Mouse (Mus musculus) heart, adult 8-10 months (tissue): ENCODE data around the gene Tiam1. TPM values are rescaled to one million over a fixed set of nuclear protein-coding genes. Genes with fewer than 3 reads are reported as not detected.
A peak's percentile ranks its signal among the peaks of the same experiment; 100 is the strongest.

Experiments used
- DNase-seq: peaks from one replicate; pipeline ENCODE4 v3.0.0; 2022; ENCODE audit warnings: low spot score
- total RNA-seq, 4 experiments: library from RNA; stranded (reverse); gene quantifications; 2 replicates each; pipeline ENCODE4 v1.2.4; 2022

Gene Tiam1
- total RNA-seq, 4 experiments from 2014 or later, result 4.7 to 7.3 (median 6.7) TPM

DNA sequence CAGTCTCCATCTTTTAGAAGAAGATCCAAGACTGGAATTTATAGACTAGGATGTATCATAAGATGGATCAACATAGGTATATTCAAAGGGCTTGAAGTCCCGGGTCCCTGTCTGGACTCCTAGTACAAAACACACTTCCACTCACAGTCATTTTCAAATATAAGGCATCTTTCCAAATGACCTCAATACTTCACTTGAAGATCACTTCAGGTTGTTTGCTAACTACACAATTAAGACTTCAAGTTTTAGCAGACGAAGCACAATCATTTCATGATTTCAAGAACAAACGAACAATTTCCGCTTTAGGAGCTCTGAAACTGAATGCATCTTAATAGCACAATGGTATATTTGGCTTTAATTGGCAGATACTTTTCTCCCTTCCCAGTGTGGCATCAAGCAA is 228.6 kb downstream of the Tiam1 start:
- DNase-seq, result no peak

DNA sequence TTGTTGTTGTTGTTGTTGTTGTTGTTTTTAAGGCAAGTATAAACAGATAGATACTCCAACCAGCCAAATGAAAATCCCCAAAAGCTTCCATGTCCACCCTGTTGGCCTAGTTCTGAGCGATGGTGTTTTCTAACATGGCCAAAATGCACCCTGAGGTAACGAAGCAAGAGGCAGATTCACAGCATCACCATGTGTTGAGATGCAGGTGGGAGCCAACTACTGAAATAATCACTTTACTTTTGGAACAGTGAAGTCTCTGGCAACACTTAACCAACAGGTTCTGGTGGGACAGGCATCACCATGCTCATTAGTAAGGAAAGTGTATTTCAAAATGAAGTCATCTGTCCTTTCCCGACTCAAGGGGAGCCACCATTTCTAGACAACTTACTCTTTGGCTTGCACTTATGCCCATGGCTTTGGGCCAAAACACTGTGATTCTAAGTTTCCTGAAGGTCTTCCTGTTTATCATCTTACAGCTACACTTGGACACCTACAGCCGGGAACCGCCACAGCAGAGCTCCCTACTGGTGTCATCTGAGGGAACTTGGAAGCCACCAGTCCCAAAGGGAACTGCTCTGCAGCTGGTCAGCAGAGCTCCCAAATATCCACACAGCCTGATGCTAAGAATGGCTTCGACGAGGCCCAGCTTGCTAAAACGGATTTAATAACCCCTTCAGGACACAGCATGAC is 230.7 kb downstream of the Tiam1 start:
- DNase-seq, result no peak

GRCm38 (mm10) chr16:89909393-89910068 is 234.0 kb downstream of the Tiam1 start:
- no peak for DNase-seq

DNA sequence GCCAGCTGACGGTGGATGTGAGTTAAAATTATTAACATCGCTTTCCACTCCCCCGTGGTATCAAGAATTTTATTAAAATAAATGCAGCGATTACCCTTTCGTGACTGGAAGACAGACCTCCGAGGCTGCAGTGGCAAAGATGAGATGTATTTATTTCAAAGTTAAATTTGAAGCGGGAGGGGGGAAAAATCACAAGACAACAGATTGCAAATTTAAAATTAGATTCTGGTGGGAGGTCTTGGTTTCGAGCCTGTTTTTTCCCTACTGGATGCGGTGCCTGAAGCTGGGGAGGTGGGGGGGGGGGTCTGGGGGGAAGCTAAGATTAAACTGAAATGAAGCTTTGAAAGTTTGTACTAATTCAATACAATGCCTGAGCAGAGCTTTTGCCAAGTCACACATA is 235.9 kb downstream of the Tiam1 start:
- DNase-seq, result no peak

GRCm38 (mm10) chr16:89906909-89907308 is 236.7 kb downstream of the Tiam1 start:
- DNase-seq, result no peak

GRCm38 (mm10) chr16:89905730-89906305 is 237.8 kb downstream of the Tiam1 start:
- no peak for DNase-seq

DNA sequence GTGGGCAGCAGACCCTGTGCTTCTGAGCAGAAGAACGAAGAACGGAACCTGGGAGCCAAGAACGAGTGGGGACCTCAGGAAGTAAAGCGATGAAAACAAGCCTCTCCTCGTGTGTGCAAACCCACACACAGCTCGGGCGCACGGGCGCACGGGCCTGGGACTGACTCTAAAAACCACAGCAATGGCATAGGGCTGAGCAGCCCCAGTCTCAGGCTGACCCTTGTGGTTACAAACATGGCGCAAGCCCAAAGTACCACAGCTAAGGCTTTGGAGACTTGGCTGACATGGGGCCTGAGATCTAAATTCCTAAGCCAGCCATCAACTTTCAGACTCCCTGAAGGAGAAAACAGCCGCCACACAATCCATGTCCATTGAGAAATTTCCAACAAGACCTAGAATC is 239.4 kb downstream of the Tiam1 start:
- no peak for DNase-seq

- DNase-seq, result no peak
Observed at GRCm38 (mm10) chr16:89902578-89903304, 240.8 kb downstream of the Tiam1 start.

DNA sequence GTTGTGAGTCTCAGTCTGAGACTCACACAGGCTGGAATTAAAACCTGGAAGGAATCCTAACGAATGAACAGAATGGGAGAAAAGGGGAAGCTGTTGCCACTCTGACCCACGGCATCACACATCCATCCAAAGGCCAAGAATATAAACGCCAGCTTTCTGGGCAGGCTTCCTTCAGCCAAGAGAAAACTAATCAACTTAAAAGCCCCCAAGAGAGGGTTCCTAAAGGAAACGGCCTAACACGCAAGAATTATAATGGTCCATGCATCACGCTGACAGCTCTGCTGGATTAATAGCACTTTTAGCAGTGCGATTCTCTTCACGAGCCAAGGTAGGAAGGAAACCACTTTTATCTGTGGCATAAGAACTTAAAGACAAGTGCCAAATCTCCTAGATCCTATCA is 242.9 kb downstream of the Tiam1 start:
- DNase-seq, result no peak

- no peak for DNase-seq
Observed at GRCm38 (mm10) chr16:89899192-89899591, 244.4 kb downstream of the Tiam1 start.

GRCm38 (mm10) chr16:89898299-89898625 is 245.3 kb downstream of the Tiam1 start:
- DNase-seq, result no peak

- DNase-seq, result no peak
Observed at GRCm38 (mm10) chr16:89897547-89898298, 245.8 kb downstream of the Tiam1 start.

DNA sequence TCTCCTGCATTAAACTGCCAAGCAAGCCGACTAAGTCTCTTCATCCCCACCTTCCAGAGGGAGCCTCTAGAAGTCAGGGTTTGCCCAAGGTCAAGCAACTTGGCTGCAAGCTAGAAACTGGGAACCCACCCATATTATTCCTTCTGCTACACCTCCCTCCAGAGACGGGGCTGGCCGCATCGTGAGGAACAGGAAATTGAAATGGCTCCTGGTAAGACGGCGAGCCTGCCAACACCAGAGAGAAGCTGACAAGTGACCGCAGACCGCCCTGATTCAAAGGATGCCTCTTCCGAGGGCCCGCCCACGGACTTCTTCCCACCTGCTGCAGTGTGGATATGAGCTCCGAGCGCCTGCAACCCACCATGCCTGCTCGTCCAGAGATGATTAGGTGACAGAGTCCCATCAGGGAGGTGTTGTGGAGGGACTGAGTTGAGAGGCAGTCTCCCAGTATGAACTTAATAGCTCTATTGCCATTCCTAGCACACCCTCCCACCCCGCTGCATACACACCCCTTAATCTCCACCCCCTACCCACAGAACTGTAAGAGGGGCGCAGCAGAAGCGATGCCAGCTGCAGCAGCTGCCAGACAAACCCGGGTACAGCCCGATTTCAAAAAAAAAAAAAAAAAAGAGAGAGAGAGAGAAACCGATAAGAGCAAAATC is 246.6 kb downstream of the Tiam1 start:
- DNase-seq, result no peak

GRCm38 (mm10) chr16:89896392-89896791 is 247.2 kb downstream of the Tiam1 start:
- no peak for DNase-seq

DNA sequence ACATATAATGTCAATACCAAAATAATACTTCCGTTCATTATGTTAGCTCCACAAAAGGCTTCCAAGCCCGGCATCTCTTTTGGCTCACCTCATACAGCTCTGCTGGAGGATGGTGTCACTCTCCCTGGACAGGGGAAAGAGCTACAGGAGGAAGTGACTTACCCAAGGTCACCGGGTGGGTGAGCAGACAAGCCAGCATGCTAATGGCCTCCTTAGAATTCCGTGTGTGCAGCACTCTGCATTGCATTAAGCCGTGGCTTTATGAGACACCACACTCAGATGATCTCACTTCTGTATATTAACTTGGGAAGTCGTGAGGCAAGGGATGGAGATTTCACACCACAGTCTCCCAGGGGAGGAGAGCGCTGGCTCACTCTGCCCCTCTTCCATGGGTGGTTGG is 248.3 kb downstream of the Tiam1 start:
- no peak for DNase-seq

- peak; percentile 33 for DNase-seq
Observed at GRCm38 (mm10) chr16:89894816-89895215, 248.8 kb downstream of the Tiam1 start.

GRCm38 (mm10) chr16:89890515-89891189 is 252.9 kb downstream of the Tiam1 start:
- no peak for DNase-seq

DNA sequence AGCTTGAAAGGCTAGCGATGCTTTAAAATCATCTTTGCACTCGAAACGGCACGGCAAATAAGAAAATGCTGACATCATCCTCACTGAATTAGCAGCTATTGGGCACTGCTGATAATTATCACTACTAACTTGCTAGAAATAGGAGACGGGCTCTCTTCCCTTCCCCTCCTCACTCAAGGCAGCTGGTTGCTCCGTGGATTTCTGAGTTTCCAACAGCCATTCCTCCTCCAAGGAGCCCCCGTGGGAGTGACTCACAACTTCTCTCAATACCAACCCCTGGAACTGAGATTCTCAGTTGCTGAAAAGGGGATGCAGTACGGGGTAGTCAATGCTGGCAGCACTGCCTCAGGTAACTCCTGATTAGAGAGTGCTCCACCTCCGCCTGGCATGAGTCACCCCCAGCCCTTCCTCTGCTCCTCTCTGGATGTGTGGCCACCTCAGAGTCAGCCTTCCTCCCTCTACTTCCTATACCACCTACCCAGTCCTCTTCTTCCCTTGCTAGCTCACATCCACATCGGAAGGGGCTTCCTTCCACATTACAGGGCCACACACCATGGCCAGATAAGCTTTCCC is 253.6 kb downstream of the Tiam1 start:
- DNase-seq, result no peak

GRCm38 (mm10) chr16:89886561-89886960 is 257.0 kb downstream of the Tiam1 start:
- DNase-seq, result no peak

GRCm38 (mm10) chr16:89885661-89886060 is 257.9 kb downstream of the Tiam1 start:
- DNase-seq, result no peak
